Mouse (Mus musculus): ENCODE measurements around the gene Serpina3b. TPM values are rescaled to one million over a fixed set of nuclear protein-coding genes. Genes with fewer than 3 reads are reported as not detected.

The Serpina3b gene
- polyA plus RNA-seq (2017; shearing (Covaris generic)) = not detected

DNA sequence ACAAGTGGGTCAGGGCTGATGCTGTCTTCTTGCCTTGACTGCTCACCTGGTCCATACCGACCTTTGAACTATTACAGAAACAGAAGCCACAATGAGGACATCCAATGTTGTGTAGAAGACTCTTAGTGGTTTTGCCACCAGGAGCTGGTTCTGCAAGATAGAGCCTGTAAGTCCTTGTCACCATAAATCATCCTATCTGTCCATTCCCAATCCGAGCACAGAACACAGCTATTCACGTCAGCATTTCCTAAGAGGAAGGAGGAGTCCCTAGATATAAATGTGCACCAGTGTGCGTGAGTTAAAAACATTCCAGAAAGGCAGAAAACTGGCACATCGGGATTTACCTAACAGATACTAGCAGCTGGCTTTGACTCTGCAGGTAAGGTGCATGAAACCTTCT is at the start of gene Serpina3b:
Serpina3b (plus strand) TSS at position 301 of the 400 bp plus-strand sequence.

DNA sequence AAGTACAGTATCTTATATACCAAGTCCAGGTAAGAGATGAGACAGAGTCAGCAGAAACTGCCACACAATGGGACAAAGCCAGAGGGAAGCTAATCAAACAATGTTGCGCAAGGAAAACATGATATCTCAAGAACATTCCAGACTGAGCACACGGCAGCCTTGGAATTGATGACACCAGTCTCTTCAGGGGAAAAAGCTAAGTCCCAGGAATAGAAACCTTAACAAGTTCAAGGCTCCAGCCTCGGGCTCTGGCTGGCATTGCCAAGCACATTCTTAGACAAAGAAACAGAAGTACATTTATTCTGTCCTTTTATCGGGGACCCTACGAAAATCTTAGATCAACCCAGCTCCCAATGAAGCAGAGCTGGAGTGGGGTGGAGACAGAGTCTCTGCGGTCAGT is 27.0 kb upstream of the Serpina3b start, which contains the start of gene Serpina5:
Serpina5 (plus strand) TSS at position 346 of the 400 bp plus-strand sequence.

DNA sequence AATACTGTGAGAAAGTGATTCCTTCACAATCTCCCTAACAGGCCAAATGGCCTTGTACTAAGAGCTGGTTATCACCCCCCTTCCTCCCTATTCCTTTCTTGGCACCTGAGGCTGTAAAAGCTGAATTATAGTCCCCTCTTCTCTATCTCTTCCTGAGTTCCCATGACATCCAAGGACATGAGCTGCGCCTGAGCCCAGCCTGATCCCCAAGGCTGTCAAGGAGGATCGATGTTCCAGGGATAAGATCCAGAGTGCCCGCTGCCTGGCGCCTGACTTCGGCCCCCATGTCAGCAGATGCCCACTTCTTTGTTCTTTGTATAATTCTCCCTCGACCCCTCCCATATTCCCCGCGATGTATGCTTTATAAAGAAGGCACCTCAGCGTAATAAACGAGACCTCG is 15.5 kb upstream of the Serpina3b start, which contains the start of gene Serpina3a:
Serpina3a (plus strand) TSS at position 392 of the 400 bp plus-strand sequence.

GRCm38 (mm10) chr12:104153656-104154055 is 25.9 kb downstream of the Serpina3b start, which contains the start of gene Serpina3c:
TSS of gene Serpina3c (minus strand) at chr12:104153870.

Other genes with a start within 250 kb of the Serpina3b start
- gene Serpina1c, start 223.1 kb upstream of the Serpina3b start, polyA plus RNA-seq (2017; shearing (Covaris generic)) = not detected
- not detected for gene Serpina1e, start 169.0 kb upstream of the Serpina3b start, polyA plus RNA-seq (2017; shearing (Covaris generic))
- gene Serpina11, start 138.0 kb upstream of the Serpina3b start, polyA plus RNA-seq (2017; shearing (Covaris generic)) = not detected
- gene Serpina9, start 114.2 kb upstream of the Serpina3b start, polyA plus RNA-seq (2017; shearing (Covaris generic)) = 11.3 TPM
- gene Serpina12, start 83.6 kb upstream of the Serpina3b start, polyA plus RNA-seq (2017; shearing (Covaris generic)) = 0.28 TPM
- not detected for gene Serpina5, start 26.9 kb upstream of the Serpina3b start, polyA plus RNA-seq (2017; shearing (Covaris generic))
- not detected for gene Serpina3a, start 15.3 kb upstream of the Serpina3b start, polyA plus RNA-seq (2017; shearing (Covaris generic))
- gene Serpina3c, start 25.9 kb downstream of the Serpina3b start, polyA plus RNA-seq (2017; shearing (Covaris generic)) = not detected
- gene Serpina3f, start 86.5 kb downstream of the Serpina3b start, polyA plus RNA-seq (2017; shearing (Covaris generic)) = 13.8 TPM
- gene Serpina3g, start 108.2 kb downstream of the Serpina3b start, polyA plus RNA-seq (2017; shearing (Covaris generic)) = 383 TPM
- gene Serpina3i, start 135.1 kb downstream of the Serpina3b start, polyA plus RNA-seq (2017; shearing (Covaris generic)) = not detected
- not detected for gene Serpina3j, start 186.6 kb downstream of the Serpina3b start, polyA plus RNA-seq (2017; shearing (Covaris generic))
- not detected for gene Serpina3k, start 210.5 kb downstream of the Serpina3b start, polyA plus RNA-seq (2017; shearing (Covaris generic))
- not detected for gene Serpina3m, start 210.5 kb downstream of the Serpina3b start, polyA plus RNA-seq (2017; shearing (Covaris generic))

All from inflammation-experienced regulatory T-cells, adult 16 weeks (primary cell).